Mouse (Mus musculus) T-helper 2 cell (primary cell): ENCODE results near the gene Ccin.

Experiments used
- in situ Hi-C: fragments of 300-600 bp; cut with MboI, MseI; formaldehyde crosslinking; loops from one replicate; pipeline ENCODE4 v1.15.1; 2025; ENCODE audit warnings: high pct_unique_total_duplicates

The Ccin gene

DNA sequence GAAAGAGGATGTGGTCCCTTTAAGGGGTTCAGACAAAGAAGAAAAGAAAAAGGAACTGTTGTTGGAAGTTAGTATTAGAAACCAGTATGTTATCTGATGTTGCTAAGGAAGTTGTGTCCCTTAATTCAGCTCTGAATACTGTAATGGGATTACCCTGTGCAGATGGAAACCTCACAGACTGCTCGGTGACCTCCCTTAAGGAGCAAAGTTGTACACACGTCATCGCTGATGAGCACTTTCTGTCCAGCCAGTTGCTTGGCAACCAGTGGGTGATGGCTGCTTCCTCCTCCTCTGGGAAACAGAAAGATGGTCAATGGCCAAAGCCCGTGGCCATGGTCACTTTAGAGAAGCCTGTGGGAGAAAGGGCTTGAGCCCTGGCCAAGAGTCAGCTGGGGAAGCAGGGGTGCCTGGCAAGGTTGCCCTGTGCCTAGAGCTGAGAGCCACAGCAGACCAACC is 9.7 kb upstream of the Ccin start:
- in situ Hi-C loops: no loop called here

GRCm38 (mm10) chr4:43974914-43975616 is 8.2 kb upstream of the Ccin start:
- in situ Hi-C loops: no loop called here

DNA sequence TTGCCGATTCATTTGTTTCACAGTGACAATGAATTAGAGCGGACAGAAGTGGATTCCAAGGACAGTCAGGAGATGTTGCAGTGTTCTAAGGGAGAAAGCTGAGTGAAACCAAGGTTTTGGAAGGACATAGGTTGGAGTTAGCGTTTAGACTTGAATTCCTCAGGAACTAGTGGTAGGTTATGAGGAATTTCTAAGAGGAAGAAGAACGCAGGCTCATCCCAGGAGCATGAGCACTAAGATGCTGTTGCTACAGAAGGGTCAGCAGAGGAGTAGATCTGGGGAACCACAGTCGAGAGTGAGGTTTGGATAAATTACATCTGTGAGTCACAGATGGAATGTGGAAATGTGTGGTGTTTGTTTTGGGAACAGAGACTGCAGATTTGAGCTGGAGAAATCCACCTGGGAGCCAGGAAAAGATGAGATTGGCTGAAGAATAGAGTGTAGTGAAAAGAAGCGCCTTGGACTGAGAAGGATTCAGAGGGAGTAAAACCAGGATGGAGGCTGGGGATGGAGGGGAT is 7.0 kb upstream of the Ccin start:
- in situ Hi-C loops: no loop called here

DNA sequence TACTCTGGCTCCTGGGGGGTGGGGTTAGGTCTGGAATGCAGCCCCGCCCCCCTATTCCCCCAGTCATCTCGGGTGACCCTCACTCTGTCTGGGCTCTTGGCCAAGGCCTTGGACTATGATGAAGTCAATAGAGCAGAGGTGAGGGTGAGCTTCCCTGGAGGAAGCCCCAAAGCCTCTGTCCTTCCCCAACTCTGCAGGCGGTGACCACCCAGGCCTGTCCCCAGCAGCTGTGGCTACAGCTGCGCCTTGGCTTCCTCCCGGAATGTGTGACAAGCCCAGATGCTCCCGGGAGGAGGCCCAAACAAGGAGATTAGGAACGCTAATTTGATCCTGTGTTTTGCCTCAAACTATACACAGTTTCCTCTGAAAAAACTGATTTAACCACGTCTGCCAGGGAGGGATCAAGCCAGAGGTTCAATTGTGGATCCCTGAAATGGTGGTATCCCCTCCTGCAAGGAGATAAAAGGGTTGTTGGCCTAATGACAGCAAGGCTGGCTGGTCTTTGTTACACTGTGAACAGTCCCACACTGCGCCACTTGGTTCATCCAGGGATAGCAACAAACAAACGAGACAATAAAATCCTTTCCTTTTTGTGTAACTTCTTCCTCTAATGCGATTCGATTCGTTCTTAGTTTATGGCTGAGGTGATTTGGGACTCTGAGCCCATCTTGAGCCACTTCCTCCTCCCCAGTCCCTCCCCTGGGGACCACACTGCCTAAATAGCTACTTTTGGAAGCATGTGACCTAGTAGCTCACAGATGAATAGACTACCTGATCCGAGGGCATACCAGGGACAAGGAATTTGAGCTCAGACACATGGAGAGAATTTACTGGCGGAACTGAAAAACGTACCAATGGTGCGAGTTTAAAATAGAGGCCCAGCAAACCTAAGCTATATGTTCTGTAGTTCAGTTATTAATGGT is 4.5 kb upstream of the Ccin start:
- in situ Hi-C loops: no loop called here

GRCm38 (mm10) chr4:43979746-43980145 is 3.5 kb upstream of the Ccin start:
- in situ Hi-C loops: loop anchor here (5.0 kb wide), 1 partner anchor 52 kb away; no protein-coding TSS in a partner anchor

DNA sequence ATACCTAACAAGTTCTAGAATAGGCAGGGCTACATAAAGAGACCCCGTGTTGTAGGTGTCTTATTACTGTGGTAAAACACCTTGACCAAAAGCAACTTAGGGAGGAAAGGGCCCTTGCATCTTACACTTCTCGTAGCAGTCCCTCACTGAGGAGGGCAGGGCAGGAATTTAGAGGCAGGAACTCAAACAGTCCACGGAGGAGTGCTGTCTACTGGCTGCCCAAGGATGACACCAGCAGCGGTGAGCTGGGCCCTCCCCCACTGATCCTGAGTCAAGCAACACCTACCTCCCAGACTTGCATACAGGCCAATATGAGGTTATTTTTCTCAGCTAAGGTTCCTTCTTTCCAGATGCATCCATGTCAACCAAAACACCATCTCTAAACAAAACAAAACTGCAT is 3.0 kb upstream of the Ccin start:
- in situ Hi-C loops: loop anchor here (5.0 kb wide), 1 partner anchor 53 kb away; no protein-coding TSS in a partner anchor

DNA sequence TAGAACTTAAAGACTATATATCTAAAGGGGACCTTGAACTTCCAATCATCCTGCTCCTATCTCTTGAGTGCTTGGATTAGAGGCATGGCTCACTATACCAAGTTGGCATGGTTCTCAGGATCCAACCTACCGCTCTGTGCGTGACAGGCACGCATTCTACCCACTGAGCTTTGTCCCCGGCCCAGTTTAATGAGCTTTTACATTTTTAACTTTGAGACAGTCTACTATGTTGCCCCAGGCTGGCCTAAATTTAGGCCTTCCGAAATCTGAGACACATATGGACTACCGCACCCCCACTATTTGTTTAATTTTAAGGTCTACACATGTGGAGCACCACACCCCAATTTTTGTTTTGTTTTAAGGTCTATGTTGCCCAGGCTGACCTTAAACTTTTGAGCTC is 2.4 kb upstream of the Ccin start:
- in situ Hi-C loops: loop anchor here (5.0 kb wide), 1 partner anchor 54 kb away; no protein-coding TSS in a partner anchor

- in situ Hi-C loops: loop anchor here (5.0 kb wide), 1 partner anchor 54 kb away; no protein-coding TSS in a partner anchor
Observed at GRCm38 (mm10) chr4:43981251-43981650, 2.0 kb upstream of the Ccin start.

DNA sequence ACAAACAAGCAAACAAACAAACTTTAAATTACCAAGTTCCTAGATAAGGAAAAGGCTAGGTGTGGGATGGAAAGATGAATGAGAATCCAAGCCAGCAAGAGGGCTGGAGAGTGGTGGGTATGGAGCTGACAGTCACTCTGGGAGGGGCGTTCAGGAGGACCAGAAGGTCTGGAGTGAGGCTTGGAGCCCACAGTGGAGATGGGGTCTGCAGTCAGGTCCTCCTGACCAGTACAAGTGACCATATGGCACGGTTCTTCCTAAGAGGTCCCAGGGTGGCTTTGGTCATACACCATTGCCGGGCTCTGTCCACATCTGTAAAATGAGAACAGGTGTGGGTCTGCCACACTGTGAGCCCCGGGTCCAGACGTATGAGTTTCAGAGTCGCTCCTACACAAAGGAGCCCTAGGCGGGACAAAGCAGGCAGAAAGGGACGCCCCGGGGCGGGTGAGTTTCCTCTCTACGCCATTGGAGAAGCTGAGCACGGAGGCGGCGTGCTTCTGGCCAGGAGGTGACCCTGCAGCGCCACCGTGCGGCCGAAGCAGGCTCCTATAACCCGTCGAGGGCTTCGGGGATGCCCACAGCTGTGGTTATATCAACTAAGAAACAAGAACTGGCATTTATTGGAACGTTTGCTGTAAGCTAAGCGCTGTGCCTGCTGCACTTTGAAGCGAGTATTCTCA is 1.1 kb upstream of the Ccin start:
- in situ Hi-C loops: loop anchor here (5.0 kb wide), 1 partner anchor 55 kb away; no protein-coding TSS in a partner anchor

DNA sequence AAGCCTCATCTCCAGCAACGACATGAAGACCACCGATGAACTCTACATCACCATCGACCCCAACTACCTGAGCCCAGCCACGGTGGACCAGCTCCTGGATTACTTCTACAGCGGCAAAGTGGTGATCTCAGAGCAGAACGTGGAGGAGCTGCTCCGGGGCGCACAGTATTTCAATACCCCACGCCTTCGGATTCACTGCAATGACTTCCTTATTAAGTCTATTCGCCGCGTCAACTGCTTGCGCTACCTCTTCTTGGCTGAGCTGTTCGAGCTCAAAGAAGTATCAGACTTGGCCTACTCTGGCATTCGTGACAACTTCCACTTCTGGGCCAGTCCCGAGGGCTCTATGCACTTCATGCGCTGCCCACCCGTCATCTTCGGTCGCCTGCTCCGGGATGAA is 473 bp downstream of the Ccin start:
- in situ Hi-C loops: loop anchor here (5.0 kb wide), 1 partner anchor 56 kb away; no protein-coding TSS in a partner anchor

- in situ Hi-C loops: loop anchor here (5.0 kb wide), 1 partner anchor 57 kb away; no protein-coding TSS in a partner anchor
Observed at GRCm38 (mm10) chr4:43984326-43984725, 1.0 kb downstream of the Ccin start.

- in situ Hi-C loops: no loop called here
Observed at GRCm38 (mm10) chr4:43988976-43989375, 5.7 kb downstream of the Ccin start.

DNA sequence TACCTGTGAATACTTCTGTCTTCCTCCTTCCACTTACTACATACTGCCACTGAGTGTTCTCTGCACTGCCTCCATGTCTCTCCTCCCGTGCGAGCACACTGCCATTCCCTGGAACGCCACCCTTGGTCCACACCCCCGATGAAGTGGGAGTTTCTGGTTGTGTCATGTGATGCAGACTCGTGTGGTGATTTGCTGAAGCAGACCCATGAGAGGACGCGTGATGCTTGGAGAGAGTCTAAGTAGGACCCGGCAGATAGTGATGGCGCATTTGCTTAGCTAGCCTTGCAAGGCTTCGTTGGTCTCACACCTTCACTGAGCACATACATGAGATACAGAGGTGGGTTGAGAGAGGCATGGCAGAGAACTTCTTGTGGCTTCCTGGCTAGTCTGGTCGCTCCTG is 9.8 kb downstream of the Ccin start:
- in situ Hi-C loops: no loop called here

DNA sequence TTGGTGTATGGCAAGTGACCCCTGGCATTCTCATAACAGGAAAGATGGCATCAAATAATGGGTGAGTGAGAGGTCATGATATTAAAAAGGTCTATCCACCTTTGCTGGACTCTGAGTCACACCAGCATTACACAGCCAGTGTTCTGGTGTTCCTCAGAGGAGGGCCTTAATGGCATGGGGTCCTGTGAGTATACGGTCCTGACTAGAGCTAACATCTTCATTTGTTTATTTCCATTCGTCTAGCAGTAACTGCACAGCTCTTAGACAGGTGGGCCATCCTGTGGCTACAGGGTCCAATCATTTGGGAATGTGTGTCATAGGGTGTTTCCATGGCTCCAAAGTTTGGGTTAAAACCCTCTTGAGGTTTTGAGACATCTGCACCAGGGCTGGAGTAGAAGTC is 11.1 kb downstream of the Ccin start:
- in situ Hi-C loops: no loop called here

DNA sequence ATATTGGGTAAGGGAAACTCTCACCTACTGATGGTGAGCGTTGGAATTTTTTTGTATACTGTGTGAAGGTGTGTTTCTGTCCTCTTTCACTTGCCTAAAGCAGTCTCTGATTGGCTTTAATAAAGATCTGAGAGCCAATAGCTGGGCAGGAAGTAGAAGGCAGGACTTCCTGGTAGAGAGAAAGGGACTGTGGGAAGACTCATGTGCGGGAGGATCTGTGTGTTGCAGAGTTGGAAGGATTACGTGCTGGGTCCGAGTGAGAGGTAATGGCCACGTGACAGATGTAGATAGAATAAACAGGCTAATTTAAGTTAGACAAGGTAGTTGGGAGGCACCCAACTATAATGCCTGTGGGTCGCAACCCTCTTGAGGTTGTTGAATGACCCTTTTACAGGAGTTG is 20.3 kb downstream of the Ccin start:
- in situ Hi-C loops: no loop called here

- in situ Hi-C loops: no loop called here
Observed at GRCm38 (mm10) chr4:44004126-44004525, 20.8 kb downstream of the Ccin start, which contains the start of gene Clta. Clta (plus strand) TSS chr4:44004452.

DNA sequence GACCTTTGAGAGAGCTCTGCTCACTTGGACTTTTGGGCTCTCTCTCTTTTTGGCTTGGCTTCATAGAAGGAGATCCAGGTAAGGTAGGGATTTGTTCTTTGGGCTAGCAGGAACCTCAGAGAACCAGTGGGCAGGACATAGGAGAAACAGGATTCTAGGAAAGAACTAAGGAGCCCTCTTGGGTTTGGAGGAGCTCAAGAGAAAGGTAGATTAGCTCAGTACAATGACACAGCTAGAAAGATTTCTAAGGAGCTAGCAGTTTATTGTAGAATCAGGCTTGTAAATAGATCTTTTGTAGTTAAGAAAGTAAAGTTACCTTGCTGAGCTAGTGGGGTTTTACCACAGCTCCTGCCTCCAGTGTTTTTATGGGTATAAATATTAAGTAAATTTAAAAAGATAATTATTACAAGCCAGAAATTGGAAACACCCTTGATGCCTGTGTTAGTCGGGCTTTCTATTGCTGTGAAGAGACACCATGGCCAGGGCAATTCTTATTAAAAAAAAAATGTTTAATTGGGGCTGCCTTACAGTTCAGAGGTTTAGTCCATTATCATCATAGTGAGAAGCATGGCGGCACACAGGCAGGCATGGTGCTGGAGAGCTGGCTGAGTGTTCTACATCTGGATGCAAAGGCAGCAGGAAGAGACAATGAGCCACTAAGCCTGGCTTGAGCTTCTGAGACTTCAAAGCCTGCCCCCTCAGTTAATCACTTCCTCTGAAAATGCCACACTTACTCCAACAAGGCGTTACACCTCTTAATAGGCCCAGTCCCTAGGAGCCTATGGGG is 21.5 kb downstream of the Ccin start:
- in situ Hi-C loops: no loop called here

DNA sequence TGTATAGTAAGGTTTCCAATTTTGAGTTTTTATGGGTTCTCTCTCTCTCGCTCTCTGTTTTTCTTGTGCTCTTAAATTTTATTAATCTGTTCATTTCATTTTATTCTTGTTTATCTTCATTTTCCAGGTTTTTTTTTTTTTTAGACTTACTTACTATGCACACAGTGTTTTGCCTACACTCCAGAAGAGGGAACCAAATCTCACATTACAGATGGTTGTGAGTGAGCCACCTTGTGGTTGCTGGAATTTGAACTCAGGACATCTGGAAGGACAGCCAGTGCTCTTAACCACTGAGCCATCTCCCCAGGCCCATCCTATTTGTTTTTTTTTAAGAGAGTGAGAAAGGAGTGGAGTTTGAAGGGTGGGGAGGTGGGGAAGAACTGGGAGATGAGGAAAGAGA is 26.9 kb downstream of the Ccin start:
- in situ Hi-C loops: no loop called here

DNA sequence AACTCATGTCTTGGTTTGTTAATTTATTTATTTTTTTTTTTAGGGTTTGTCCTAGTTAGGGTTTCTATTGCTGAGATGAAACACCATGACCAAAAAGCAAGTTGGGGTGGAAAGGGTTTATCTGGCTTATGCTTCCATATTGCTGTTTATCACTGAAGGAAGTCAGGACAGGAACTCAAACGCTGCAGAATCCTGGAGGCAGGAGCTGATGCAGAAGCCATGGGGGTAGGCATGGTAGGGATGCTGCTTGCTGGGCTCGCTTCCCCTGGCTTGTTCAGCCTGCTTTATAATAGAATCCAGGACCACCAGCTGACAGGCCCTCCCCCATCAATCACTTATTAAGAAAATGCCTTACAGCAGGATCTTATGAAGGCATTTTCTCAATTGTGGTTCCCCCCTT is 27.6 kb downstream of the Ccin start:
- in situ Hi-C loops: no loop called here

- in situ Hi-C loops: no loop called here
Observed at GRCm38 (mm10) chr4:44011799-44012198, 28.5 kb downstream of the Ccin start.
